Mouse (Mus musculus) limb, embryonic 14.5 days (tissue): ENCODE results near the gene Tmem203. TPM values are rescaled to one million over a fixed set of nuclear protein-coding genes. Genes with fewer than 3 reads are reported as not detected.

Experiments
- ATAC-seq: fragments of 200-750 bp; cut with Nextera tagmentation; 2 replicates; pipeline ENCODE4 v1.8.0; 2017; ENCODE audit warnings: low read depth, moderate number of reproducible peaks, moderate TSS enrichment; ENCODE audit not compliant: low FRiP score
- DNase-seq: peaks from one replicate; pipeline ENCODE4 v3.0.0-alpha.2; 2015; ENCODE audit warnings: low spot score
- H3K27ac ChIP-seq: fragments of 300-500 bp; sonication (generic); replicated peaks from 2 replicates; pipeline ENCODE4 v1.5.1; 2014; ENCODE audit warnings: low read depth, mild to moderate bottlenecking, low read length, moderate library complexity, mixed read lengths
- H3K27me3 ChIP-seq: fragments of 300-500 bp; sonication (generic); 2 replicates; pipeline ENCODE4 v1.6.1; 2014; ENCODE audit warnings: low read length, mixed read lengths; ENCODE audit not compliant: control insufficient read depth, insufficient read depth
- H3K36me3 ChIP-seq: fragments of 300-500 bp; sonication (generic); 2 replicates; pipeline ENCODE4 v1.6.1; 2014; ENCODE audit warnings: mild to moderate bottlenecking, low read length, moderate library complexity, mixed read lengths; ENCODE audit not compliant: control insufficient read depth, insufficient read depth
- H3K4me1 ChIP-seq: fragments of 300-500 bp; sonication (generic); 2 replicates; pipeline ENCODE4 v1.6.1; 2014; ENCODE audit warnings: antibody characterized with exemption, low read length, mixed read lengths; ENCODE audit not compliant: control insufficient read depth, insufficient read depth
- H3K4me2 ChIP-seq: fragments of 300-500 bp; sonication (generic); replicated peaks from 2 replicates; pipeline ENCODE4 v1.6.1; 2014; ENCODE audit warnings: low read depth, mild to moderate bottlenecking, low read length, moderate library complexity; ENCODE audit not compliant: severe bottlenecking
- H3K4me3 ChIP-seq: fragments of 300-500 bp; sonication (generic); replicated peaks from 2 replicates; pipeline ENCODE4 v1.5.1; 2014; ENCODE audit warnings: low read length
- H3K9ac ChIP-seq: fragments of 300-500 bp; sonication (generic); 2 replicates; pipeline ENCODE4 v1.6.1; 2014; ENCODE audit warnings: mild to moderate bottlenecking, low read depth, low read length, moderate library complexity; ENCODE audit not compliant: severe bottlenecking
- H3K9me3 ChIP-seq: fragments of 300-500 bp; sonication (generic); 2 replicates; pipeline ENCODE4 v1.6.1; 2016; ENCODE audit warnings: low read length; ENCODE audit not compliant: control insufficient read depth
- POLR2A ChIP-seq: fragments of 200-500 bp; IDR thresholded peaks from 2 replicates; pipeline ENCODE4 v1.8.0; 2012; ENCODE audit warnings: inconsistent platforms, mild to moderate bottlenecking, moderate library complexity, borderline replicate concordance; ENCODE audit not compliant: insufficient read depth, insufficient read length; ENCODE audit errors: extremely low read depth
- WGBS: fragments of 180-500 bp; shearing (Covaris S2); extraction: QIAGEN DNeasy Blood & Tissue Kit; methylation state at CpG from one replicate; pipeline ENCODE4 v1.1.7; 2014; 5-methylcytosine and 5-hydroxymethylcytosine counted together
- polyA plus RNA-seq, 2 experiments: library from polyadenylated mRNA; depleted of rRNA in 1 of 2; stranded (reverse) in 1 of 2; unstranded in 1 of 2; fragments of >200 nt; fragmentation: Nextera tagmentation in 1 of 2; extraction: Ambion mirVana in 1 of 2; gene quantifications; 2 replicates each; pipeline versions ENCODE4 v1.2.1 to v1.2.3; 2012 to 2014

Gene Tmem203
- polyA plus RNA-seq, 2 experiments = 16.3 to 29.7 TPM

DNA sequence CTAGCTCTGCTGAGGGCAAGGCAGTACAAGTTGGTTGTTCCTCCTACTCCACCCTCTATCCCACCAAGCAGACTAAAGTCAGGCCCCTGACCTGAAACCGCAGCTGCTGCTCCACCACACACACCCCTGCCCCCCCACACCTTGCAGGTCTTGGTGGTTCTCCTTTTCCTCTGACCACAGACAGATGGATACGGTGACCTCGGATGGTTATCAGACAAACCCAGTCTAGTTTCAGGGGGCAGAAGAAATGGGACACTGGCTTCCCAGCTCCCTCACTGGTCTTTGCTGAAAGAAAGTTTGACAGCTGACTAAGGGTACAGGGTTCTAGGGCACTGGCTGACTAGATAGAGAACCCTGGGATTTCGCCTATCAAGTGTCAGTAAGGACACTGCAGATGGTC lies 21.8 kb upstream of the Tmem203 start:
- Histone ChIP-seq H3K27ac (no peak overlapping the region), H3K4me3 (no peak overlapping the region), H3K27me3 (no peaks in the 10 kb centered on the region), H3K4me1 (peaks cover 3% of the 10 kb centered on the region; the same call in 1 of the 2 replicates), H3K9ac (no peak overlapping the region), H3K4me2 (no peak overlapping the region), H3K9me3 (no peaks in the 10 kb centered on the region), H3K36me3 (no peaks in the 10 kb centered on the region)
- DNase-seq (no peak), ATAC-seq (no peak)
- no peak for TF ChIP-seq POLR2A
- 73% methylated on average over 4 of the region's 4 CpGs for WGBS

DNA sequence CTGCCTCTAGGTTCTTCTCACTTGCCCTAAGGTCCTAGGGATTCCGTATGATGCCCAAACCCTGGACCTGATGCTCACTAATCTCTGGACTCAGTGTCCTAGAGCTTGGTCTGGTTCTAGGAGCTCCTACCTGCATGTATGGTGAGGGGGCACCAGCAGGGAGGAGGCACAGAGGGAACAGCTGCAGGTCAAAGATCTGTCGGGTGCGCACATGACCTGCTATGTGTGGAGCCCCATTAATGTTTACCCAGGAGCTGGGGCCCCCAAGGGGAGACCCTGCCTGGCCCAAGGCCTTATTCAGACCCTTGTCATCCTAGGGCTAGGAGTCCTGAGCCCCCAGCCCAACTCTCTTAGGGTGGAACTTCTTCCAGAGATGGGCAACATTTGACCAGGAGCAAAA lies 21.2 kb upstream of the Tmem203 start, which contains the start of gene Slc34a3:
Gene Slc34a3 (minus strand): TSS at position 315 of the 400 bp plus-strand sequence.
- Histone ChIP-seq H3K4me2 (no peak within 1 kb of the TSS), H3K27me3 (no peaks in the 10 kb centered on the region), H3K27ac (no peak within 1 kb of the TSS), H3K4me1 (no peaks in the 10 kb centered on the region), H3K4me3 (no peak within 1 kb of the TSS), H3K36me3 (no peaks in the 10 kb centered on the region), H3K9me3 (no peaks in the 10 kb centered on the region), H3K9ac (no peak within 1 kb of the TSS)
- DNase-seq = no peak
- no peak for TF ChIP-seq POLR2A
- WGBS = 95% methylated on average over 3 of the region's 3 CpGs
- no peak for ATAC-seq

DNA sequence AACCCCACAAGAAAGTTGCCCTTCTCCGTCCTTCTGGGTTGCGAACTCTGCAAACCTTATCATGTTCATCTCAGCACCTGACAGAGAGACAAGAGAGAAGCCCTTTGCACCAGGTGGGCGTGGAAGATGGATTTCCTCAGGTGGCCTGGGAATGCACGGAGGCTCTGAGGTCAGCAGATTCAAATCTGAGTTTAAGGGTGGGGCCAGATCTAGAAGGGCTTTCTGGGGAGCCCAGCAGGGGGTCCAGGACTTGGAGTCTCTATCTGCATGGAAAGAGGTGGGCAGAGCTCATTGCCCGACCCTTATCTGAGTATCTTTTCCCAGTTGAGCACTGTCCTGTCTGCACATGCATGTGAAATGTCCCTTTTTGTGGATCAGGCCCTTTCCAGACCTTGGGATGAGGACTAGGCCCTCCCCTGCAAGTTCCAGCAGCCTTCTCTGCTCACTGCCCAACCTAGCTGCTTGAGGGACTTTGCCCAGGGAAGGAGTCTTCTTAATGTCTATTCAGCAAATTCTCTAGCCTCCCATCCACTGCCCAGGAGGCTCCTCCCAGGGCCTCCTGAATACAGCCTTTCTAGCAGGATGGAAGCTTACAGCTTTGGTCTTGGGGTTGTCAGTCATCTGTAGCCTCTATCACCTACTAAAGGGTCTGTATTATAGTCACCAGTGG lies 20.6 kb upstream of the Tmem203 start:
- H3K4me3 ChIP-seq = no peak overlapping the region
- no peaks in the 10 kb centered on the region for H3K36me3 ChIP-seq
- DNase-seq (no peak), ATAC-seq (no peak)
- H3K9me3 ChIP-seq = no peaks in the 10 kb centered on the region
- H3K9ac ChIP-seq = no peak overlapping the region
- H3K27me3 ChIP-seq = no peaks in the 10 kb centered on the region
- H3K4me2 ChIP-seq = no peak overlapping the region
- TF ChIP-seq POLR2A = no peak
- no peaks in the 10 kb centered on the region for H3K4me1 ChIP-seq
- 61% methylated on average over 5 of the region's 5 CpGs for WGBS
- no peak overlapping the region for H3K27ac ChIP-seq

DNA sequence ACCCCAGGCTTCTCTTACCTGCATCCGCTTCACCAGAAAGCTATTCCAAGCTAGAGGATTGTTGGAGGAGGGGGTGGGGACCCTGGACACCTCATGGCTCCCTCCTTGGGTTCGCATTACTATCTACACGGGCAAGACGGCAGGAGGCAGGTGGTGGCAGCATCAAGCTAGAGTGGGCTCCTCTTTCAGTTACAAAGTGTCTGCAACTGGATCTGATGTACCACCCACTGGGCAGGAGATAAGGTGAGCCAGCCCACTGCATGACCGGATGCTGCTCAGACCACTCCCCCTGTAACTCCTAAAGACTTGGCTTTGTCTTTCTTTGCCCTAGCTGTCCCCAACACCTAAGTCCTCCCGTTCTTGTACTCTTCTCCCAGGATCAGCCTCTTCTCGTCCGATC lies 18.6 kb upstream of the Tmem203 start, which contains the start of gene Rnf224:
Gene Rnf224 (minus strand): TSS at position 174 of the 400 bp plus-strand sequence.
- Histone ChIP-seq H3K36me3 (no peaks in the 10 kb centered on the region), H3K27me3 (peaks cover 6% of the 10 kb centered on the region), H3K9ac (no peak within 1 kb of the TSS), H3K4me2 (no peak within 1 kb of the TSS), H3K4me3 (no peak within 1 kb of the TSS), H3K4me1 (peaks cover 12% of the 10 kb centered on the region; the same call in 1 of the 2 replicates), H3K27ac (no peak within 1 kb of the TSS), H3K9me3 (no peaks in the 10 kb centered on the region)
- TF ChIP-seq POLR2A = no peak
- ATAC-seq = no peak
- no peak for DNase-seq
- WGBS = 37% methylated on average over 8 of the region's 8 CpGs

DNA sequence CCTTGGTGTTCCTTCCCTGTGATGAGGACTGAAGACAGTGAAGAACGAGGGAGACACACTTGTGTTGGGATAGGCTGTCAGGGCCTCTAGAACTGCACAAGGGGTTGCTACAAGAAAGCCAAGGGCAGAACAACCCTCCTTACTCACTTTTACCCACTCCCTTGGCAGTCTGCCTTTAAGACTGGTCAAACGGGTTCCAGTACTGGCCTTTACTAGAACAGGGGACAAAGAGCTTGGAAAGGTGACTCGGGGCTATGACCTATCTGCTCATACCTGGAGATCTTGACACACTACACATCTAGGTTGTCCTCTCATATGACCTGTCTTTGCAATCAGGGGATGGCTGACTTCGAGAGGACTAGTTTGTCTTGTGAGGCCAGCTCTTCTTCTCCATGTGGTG lies 17.7 kb upstream of the Tmem203 start:
- DNase-seq (no peak), ATAC-seq (no peak)
- Histone ChIP-seq H3K27me3 (peaks cover 8% of the 10 kb centered on the region), H3K27ac (no peak overlapping the region), H3K9me3 (no peaks in the 10 kb centered on the region), H3K4me3 (no peak overlapping the region), H3K36me3 (no peaks in the 10 kb centered on the region), H3K9ac (no peak overlapping the region), H3K4me1 (peaks cover 12% of the 10 kb centered on the region; the same call in 1 of the 2 replicates), H3K4me2 (no peak overlapping the region)
- WGBS = 53% methylated on average over 4 of the region's 4 CpGs
- no peak for TF ChIP-seq POLR2A
